Mouse (Mus musculus): ENCODE measurements at regions not wholly inside any gene's neighbourhood (a gene's known extent, or its start where the extent isn't known, plus 50 kb on each side); places are given as distances from the start of the nearest gene placed in this dataset.
A peak's percentile ranks its signal among the peaks of the same experiment; 100 is the strongest.
"Not testable (repeated sequence)": the region's sequence is repeated elsewhere in the genome, so short reads cannot be mapped to it uniquely, and the experiment has no call there.

GRCm38 (mm10) chr4:55203731-55204710 is 145.8 kb upstream of the Rad23b start:
- no peak for DNase-seq

GRCm38 (mm10) chr4:55206226-55206625 is 143.6 kb upstream of the Rad23b start:
- DNase-seq = no peak

- DNase-seq = no peak
These were observed 142.0 kb upstream of the Rad23b start for GRCm38 (mm10) chr4:55207749-55208385.

- DNase-seq = no peak
These were observed 141.2 kb upstream of the Rad23b start for GRCm38 (mm10) chr4:55208386-55209345.

- no peak for DNase-seq
These were observed 134.2 kb upstream of the Rad23b start for GRCm38 (mm10) chr4:55215425-55216174.

GRCm38 (mm10) chr4:55216175-55216545 is 133.7 kb upstream of the Rad23b start:
- DNase-seq = no peak

GRCm38 (mm10) chr4:55225766-55226165 is 124.1 kb upstream of the Rad23b start:
- no peak for DNase-seq

GRCm38 (mm10) chr4:55227394-55227793 is 122.4 kb upstream of the Rad23b start:
- DNase-seq = no peak

GRCm38 (mm10) chr4:55231522-55231921 is 118.3 kb upstream of the Rad23b start:
- no peak for DNase-seq

GRCm38 (mm10) chr4:55237856-55238255 is 112.0 kb upstream of the Rad23b start:
- no peak for DNase-seq

GRCm38 (mm10) chr4:55240450-55240849 is 109.4 kb upstream of the Rad23b start:
- peak; percentile 60 for DNase-seq

- DNase-seq = no peak
These were observed 107.5 kb upstream of the Rad23b start for GRCm38 (mm10) chr4:55242331-55242730.

- no peak for DNase-seq
These were observed 106.5 kb upstream of the Rad23b start for GRCm38 (mm10) chr4:55243091-55244058.

GRCm38 (mm10) chr4:55245789-55246188 is 104.1 kb upstream of the Rad23b start:
- no peak for DNase-seq

- DNase-seq = no peak
These were observed 99.5 kb upstream of the Rad23b start for GRCm38 (mm10) chr4:55250334-55250733.

GRCm38 (mm10) chr4:55251546-55251945 is 98.3 kb upstream of the Rad23b start:
- DNase-seq = no peak

- DNase-seq = no peak
These were observed 96.1 kb upstream of the Rad23b start for GRCm38 (mm10) chr4:55253769-55254168.

- no peak for DNase-seq
These were observed 77.7 kb upstream of the Rad23b start for GRCm38 (mm10) chr4:55271965-55272630.

- DNase-seq = no peak
These were observed 73.4 kb upstream of the Rad23b start for GRCm38 (mm10) chr4:55276300-55276952.

- not testable (repeated sequence) for DNase-seq
These were observed 70.5 kb upstream of the Rad23b start for GRCm38 (mm10) chr4:55279351-55279750.

All from liver (tissue).